Mouse (Mus musculus) MN1 (cell line): ENCODE results near the gene Ptbp3.

Experiments used
- DNase-seq: peaks from one replicate; pipeline ENCODE4 v3.0.0-alpha.2; 2016; ENCODE audit warnings: low spot score

Gene Ptbp3

DNA sequence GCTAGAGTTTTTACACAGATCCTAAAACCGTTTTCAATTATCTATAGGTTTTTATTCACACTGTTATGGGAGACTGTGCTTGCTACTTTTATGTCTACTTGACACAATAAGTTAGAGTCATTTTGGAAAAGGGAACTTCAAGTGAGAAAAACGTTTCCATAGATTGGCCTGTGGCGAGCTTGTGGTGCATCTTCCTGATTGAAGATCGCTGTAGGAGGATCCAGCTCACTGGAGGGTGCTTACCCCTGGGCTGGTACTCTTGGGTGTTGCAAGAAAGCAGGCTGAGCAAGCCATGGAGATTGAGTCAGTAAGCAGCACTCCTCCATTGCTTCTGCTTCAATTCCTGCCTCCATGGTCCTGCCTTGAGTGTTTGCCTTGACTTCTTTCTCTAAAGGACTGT, 113.2 kb downstream of the Ptbp3 start:
- DNase-seq, result no peak

GRCm38 (mm10) chr4:59434039-59434438, 115.1 kb downstream of the Ptbp3 start:
- DNase-seq, result no peak

GRCm38 (mm10) chr4:59429128-59429527, 120.0 kb downstream of the Ptbp3 start:
- DNase-seq, result no peak

DNA sequence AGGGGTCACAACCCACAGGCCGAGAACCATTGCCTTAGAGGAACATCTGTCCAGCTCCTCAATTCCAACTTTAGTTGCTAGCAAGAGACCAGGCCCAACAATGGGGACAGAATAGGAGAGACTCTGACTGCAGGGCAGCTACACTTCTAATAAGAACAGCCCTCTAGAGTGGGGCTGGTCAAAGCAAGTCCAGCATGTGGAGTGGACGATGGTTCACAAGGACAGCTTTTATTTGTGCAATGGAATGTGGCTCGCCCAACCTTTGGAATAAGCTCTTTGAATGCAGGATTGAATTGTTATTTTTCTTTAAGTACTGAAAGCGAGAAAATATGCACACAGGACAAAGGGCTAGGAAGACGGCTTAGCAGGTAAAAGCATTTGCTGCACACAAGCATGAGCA, 122.7 kb downstream of the Ptbp3 start:
- no peak for DNase-seq

DNA sequence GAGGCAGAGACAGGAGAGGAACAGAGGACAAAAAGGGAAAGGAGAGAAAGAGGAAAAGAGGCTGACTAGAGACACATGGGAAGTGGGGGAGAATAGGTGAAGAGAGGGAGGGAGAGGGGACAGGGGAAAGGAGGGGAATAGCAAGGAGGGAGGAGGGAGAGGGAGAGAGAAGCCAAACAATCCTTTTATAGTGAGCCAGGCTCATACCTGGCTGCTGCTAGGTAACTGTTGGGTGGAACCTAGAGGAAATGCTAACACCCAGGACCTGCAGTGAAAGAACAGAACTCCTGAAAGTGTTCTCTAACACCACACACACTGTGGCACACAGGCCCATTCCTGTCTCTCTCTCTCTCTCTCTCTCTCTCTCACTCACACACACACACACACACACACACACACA, 126.4 kb downstream of the Ptbp3 start:
- DNase-seq, result no peak

- no peak for DNase-seq
Measured at GRCm38 (mm10) chr4:59422025-59422783, 127.0 kb downstream of the Ptbp3 start.
